Mouse (Mus musculus) cerebellum, adult 9-11 months (tissue): ENCODE results near the gene Gm4567.
"Not testable (repeated sequence)": the region's sequence is repeated elsewhere in the genome, so short reads cannot be mapped to it uniquely, and the experiment has no call there.

ENCODE experiments used
- DNase-seq: peaks from one replicate; pipeline ENCODE4 v3.0.0; 2022

The Gm4567 gene

DNA sequence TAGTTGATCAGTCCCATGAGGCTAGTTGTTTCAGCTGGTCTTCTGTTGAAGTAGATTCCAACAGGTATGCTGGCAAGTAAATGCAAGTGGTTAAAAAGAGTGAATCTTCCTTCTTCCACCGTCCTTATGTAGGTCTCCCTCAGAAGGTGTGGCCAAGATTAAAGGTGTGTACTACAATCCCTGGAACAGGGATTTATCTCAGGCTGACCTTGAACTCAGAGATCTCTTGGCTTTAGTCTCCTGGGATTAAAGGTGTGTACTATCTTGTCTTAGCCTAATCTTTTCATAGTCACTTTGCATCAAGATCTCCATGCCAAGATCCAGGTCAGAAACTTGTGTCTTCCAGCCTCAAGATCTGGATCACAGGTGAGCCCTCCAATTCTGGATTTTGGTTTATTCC is at the start of gene Gm4567:
Gm4567 (minus strand) TSS at position 101 of the 400 bp plus-strand sequence.
- DNase-seq: not testable (repeated sequence)

DNA sequence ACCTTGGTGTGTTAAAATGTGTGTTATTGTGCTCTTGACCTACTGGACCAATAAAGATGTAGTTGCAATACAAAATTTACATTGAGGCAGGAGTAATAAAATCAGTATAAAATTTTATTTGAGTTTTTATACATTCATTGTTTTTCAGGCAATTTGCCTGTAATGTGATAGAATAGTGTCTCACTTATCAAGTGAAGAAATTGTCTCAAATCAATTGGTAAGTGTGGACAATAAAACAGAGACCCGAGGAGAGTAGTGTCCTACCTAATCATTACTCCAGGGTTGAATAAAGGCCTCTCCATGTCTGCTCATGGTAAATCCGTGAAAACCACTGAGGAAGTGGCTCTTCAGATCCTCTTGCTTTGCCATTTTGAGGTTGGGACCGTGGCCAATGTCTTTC is 41.9 kb upstream of the Gm4567 start, which contains the start of gene Vmn1r157:
Vmn1r157 (plus strand) TSS at position 301 of the 400 bp plus-strand sequence.
- DNase-seq: not testable (repeated sequence)

DNA sequence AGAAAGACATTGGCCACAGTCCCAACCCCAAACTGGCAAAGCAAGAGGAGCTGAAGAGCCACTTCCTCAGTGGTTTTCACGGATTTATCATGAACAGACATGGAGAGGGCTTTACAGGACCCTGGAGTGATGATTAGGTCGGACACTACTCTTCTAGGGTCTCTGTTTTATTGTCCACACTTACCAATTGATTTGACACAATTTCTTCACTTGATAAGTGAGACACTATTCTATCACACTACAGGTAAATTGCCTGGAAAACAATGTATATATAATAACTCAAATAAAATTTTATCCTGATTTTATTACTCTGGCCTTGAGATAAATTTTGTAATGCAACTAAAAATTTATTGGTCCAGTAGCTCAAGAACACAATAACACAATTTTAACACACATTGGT is 27.3 kb downstream of the Gm4567 start, which contains the start of gene Gm8693:
Gm8693 (minus strand) TSS at position 101 of the 400 bp plus-strand sequence.
- not testable (repeated sequence) for DNase-seq
